Mouse (Mus musculus): ENCODE results near the gene Cd300ld3. TPM values are rescaled to one million over a fixed set of nuclear protein-coding genes. Genes with fewer than 3 reads are reported as not detected.
A peak's percentile ranks its signal among the peaks of the same experiment; 100 is the strongest.

Gene Cd300ld3
- polyA plus RNA-seq, 1 experiment from 2014 or later: not detected

GRCm38 (mm10) chr11:115071015-115071551 is 22.9 kb upstream of the Cd300ld3 start:
- Histone ChIP-seq H3K9ac (replicated peaks; ENCODE audit: low read length) (no peak overlapping the region), H3K4me3 (replicated peaks; ENCODE audit: low read depth, low read length) (no peak overlapping the region), H3K36me3 (ENCODE audit: control insufficient read depth, insufficient read depth, low read length) (no peaks in the 10 kb centered on the region), H3K4me1 (ENCODE audit: control insufficient read depth, insufficient read depth, low read length) (peaks cover 2% of the 10 kb centered on the region; the same call in 1 of the 2 replicates), H3K9me3 (ENCODE audit: control insufficient read depth, low read length) (no peaks in the 10 kb centered on the region), H3K27ac (replicated peaks; ENCODE audit: low read depth, low read length) (no peak overlapping the region), H3K27me3 (ENCODE audit: control insufficient read depth, insufficient read depth, low read length) (peaks cover 4% of the 10 kb centered on the region; the same call in 1 of the 2 replicates), H3K4me2 (ENCODE audit: low read length) (peak overlapping the region; percentile 35)
- DNase-seq: peak; percentile 43
- WGBS: 7% methylated on average over 9 of the region's 9 CpGs
- ATAC-seq (ENCODE audit: low FRiP score, low TSS enrichment): no peak

- DNase-seq (no peak), ATAC-seq (ENCODE audit: low FRiP score, low TSS enrichment) (no peak)
- H3K9me3 ChIP-seq (ENCODE audit: control insufficient read depth, low read length): no peaks in the 10 kb centered on the region
- H3K27ac ChIP-seq (replicated peaks; ENCODE audit: low read depth, low read length): no peak overlapping the region
- H3K4me2 ChIP-seq (ENCODE audit: low read length): no peak overlapping the region
- H3K9ac ChIP-seq (replicated peaks; ENCODE audit: low read length): no peak overlapping the region
- no peaks in the 10 kb centered on the region for H3K36me3 ChIP-seq (ENCODE audit: control insufficient read depth, insufficient read depth, low read length)
- H3K4me1 ChIP-seq (ENCODE audit: control insufficient read depth, insufficient read depth, low read length): peaks cover 2% of the 10 kb centered on the region; the same call in 1 of the 2 replicates
- no peak overlapping the region for H3K4me3 ChIP-seq (replicated peaks; ENCODE audit: low read depth, low read length)
- H3K27me3 ChIP-seq (ENCODE audit: control insufficient read depth, insufficient read depth, low read length): peaks cover 4% of the 10 kb centered on the region; the same call in 1 of the 2 replicates
- 74% methylated on average over 6 of the region's 6 CpGs for WGBS
These were observed 18.6 kb upstream of the Cd300ld3 start for GRCm38 (mm10) chr11:115066768-115067167.

- WGBS: 27% methylated on average over 5 of the region's 5 CpGs
These were observed 13.9 kb upstream of the Cd300ld3 start, which contains the start of gene Cd300e for GRCm38 (mm10) chr11:115062077-115062476. Cd300e (minus strand) TSS chr11:115062177.

GRCm38 (mm10) chr11:115059797-115060196 is 11.6 kb upstream of the Cd300ld3 start:
- Histone ChIP-seq H3K9me3 (ENCODE audit: control insufficient read depth, low read length) (no peaks in the 10 kb centered on the region), H3K4me3 (replicated peaks; ENCODE audit: low read depth, low read length) (no peak overlapping the region), H3K27ac (replicated peaks; ENCODE audit: low read depth, low read length) (no peak overlapping the region), H3K4me2 (ENCODE audit: low read length) (no peak overlapping the region), H3K9ac (replicated peaks; ENCODE audit: low read length) (no peak overlapping the region), H3K27me3 (ENCODE audit: control insufficient read depth, insufficient read depth, low read length) (no peaks in the 10 kb centered on the region), H3K36me3 (ENCODE audit: control insufficient read depth, insufficient read depth, low read length) (no peaks in the 10 kb centered on the region), H3K4me1 (ENCODE audit: control insufficient read depth, insufficient read depth, low read length) (no peaks in the 10 kb centered on the region)
- 91% methylated on average over 2 of the region's 2 CpGs for WGBS
- ATAC-seq (ENCODE audit: low FRiP score, low TSS enrichment): no peak
- DNase-seq: no peak

More at GRCm38 (mm10) chr11:115062077-115062476, 13.9 kb upstream of the Cd300ld3 start, which contains the start of gene Cd300e:
- Histone ChIP-seq H3K4me2 (ENCODE audit: low read length) (no peak within 1 kb of the TSS), H3K27ac (replicated peaks; ENCODE audit: low read depth, low read length) (no peak within 1 kb of the TSS), H3K9me3 (ENCODE audit: control insufficient read depth, low read length) (no peaks in the 10 kb centered on the region), H3K4me3 (replicated peaks; ENCODE audit: low read depth, low read length) (no peak within 1 kb of the TSS), H3K9ac (replicated peaks; ENCODE audit: low read length) (no peak within 1 kb of the TSS), H3K36me3 (ENCODE audit: control insufficient read depth, insufficient read depth, low read length) (no peaks in the 10 kb centered on the region), H3K27me3 (ENCODE audit: control insufficient read depth, insufficient read depth, low read length) (no peaks in the 10 kb centered on the region), H3K4me1 (ENCODE audit: control insufficient read depth, insufficient read depth, low read length) (no peaks in the 10 kb centered on the region)
- DNase-seq: no peak
- ATAC-seq (ENCODE audit: low FRiP score, low TSS enrichment): no peak

- Histone ChIP-seq H3K4me1 (ENCODE audit: control insufficient read depth, insufficient read depth, low read length) (no peaks in the 10 kb centered on the region), H3K9me3 (ENCODE audit: control insufficient read depth, low read length) (no peaks in the 10 kb centered on the region), H3K27me3 (ENCODE audit: control insufficient read depth, insufficient read depth, low read length) (no peaks in the 10 kb centered on the region), H3K36me3 (ENCODE audit: control insufficient read depth, insufficient read depth, low read length) (no peaks in the 10 kb centered on the region), H3K9ac (replicated peaks; ENCODE audit: low read length) (no peak overlapping the region), H3K4me2 (ENCODE audit: low read length) (no peak overlapping the region), H3K4me3 (replicated peaks; ENCODE audit: low read depth, low read length) (no peak overlapping the region), H3K27ac (replicated peaks; ENCODE audit: low read depth, low read length) (no peak overlapping the region)
- DNase-seq: no peak
- no peak for ATAC-seq (ENCODE audit: low FRiP score, low TSS enrichment)
- 80% methylated on average over 4 of the region's 4 CpGs for WGBS
These were observed 10.5 kb upstream of the Cd300ld3 start for GRCm38 (mm10) chr11:115058701-115059100.

DNA sequence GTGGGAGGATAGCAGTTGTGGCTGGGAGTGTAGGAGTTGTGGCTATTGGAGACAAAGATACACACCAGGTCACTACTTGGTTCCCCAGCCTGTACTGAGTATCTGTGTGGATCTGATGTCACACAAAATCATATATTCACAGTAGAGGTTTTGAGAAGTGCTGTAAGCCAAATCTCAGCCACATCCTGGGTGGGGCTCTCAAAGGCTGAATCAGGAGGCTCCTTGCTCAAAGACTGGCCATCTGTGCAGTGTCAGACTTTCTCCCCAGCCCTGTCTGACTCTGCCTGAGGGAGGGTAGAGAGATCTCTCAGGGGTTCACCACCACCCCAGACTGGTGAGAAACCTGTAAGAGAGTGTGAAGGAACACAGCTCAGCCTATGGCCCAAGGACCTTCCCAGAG is 6.3 kb upstream of the Cd300ld3 start:
- Histone ChIP-seq H3K36me3 (ENCODE audit: control insufficient read depth, insufficient read depth, low read length) (no peaks in the 10 kb centered on the region), H3K4me2 (ENCODE audit: low read length) (no peak overlapping the region), H3K27me3 (ENCODE audit: control insufficient read depth, insufficient read depth, low read length) (no peaks in the 10 kb centered on the region), H3K27ac (replicated peaks; ENCODE audit: low read depth, low read length) (no peak overlapping the region), H3K4me3 (replicated peaks; ENCODE audit: low read depth, low read length) (no peak overlapping the region), H3K4me1 (ENCODE audit: control insufficient read depth, insufficient read depth, low read length) (no peaks in the 10 kb centered on the region), H3K9me3 (ENCODE audit: control insufficient read depth, low read length) (no peaks in the 10 kb centered on the region), H3K9ac (replicated peaks; ENCODE audit: low read length) (no peak overlapping the region)
- DNase-seq (no peak), ATAC-seq (ENCODE audit: low FRiP score, low TSS enrichment) (no peak)

DNA sequence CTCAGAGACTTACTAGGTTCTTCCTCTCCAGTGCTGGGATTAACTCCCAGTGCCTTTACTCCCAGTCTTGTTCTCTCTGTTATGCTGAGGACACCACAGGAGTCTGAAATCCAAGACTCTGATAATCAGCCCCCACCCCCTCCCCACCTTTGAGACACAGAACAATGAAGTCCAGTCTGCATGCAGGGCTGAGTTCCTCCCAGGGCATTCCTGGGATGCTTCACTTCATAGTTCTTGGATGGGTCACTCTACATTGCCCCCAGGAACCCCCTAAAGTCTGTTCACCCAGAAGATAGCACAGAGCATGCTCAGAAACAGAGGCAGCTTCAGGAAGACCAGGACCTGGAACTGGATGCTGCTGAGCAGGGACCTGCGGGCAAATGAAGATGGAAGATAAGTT is 4.8 kb upstream of the Cd300ld3 start:
- ATAC-seq (ENCODE audit: low FRiP score, low TSS enrichment) (no peak), DNase-seq (no peak)
- Histone ChIP-seq H3K36me3 (ENCODE audit: control insufficient read depth, insufficient read depth, low read length) (no peaks in the 10 kb centered on the region), H3K27ac (replicated peaks; ENCODE audit: low read depth, low read length) (no peak overlapping the region), H3K4me2 (ENCODE audit: low read length) (no peak overlapping the region), H3K9ac (replicated peaks; ENCODE audit: low read length) (no peak overlapping the region), H3K4me1 (ENCODE audit: control insufficient read depth, insufficient read depth, low read length) (no peaks in the 10 kb centered on the region), H3K27me3 (ENCODE audit: control insufficient read depth, insufficient read depth, low read length) (no peaks in the 10 kb centered on the region), H3K9me3 (ENCODE audit: control insufficient read depth, low read length) (no peaks in the 10 kb centered on the region), H3K4me3 (replicated peaks; ENCODE audit: low read depth, low read length) (no peak overlapping the region)
- WGBS: 89% methylated on average over 1 of the region's 1 CpGs

- no peaks in the 10 kb centered on the region for H3K36me3 ChIP-seq (ENCODE audit: control insufficient read depth, insufficient read depth, low read length)
- H3K9me3 ChIP-seq (ENCODE audit: control insufficient read depth, low read length): no peaks in the 10 kb centered on the region
- H3K9ac ChIP-seq (replicated peaks; ENCODE audit: low read length): no peak overlapping the region
- DNase-seq: peak; percentile 51
- 3% methylated on average over 9 of the region's 9 CpGs for WGBS
- H3K4me3 ChIP-seq (replicated peaks; ENCODE audit: low read depth, low read length): no peak overlapping the region
- H3K4me2 ChIP-seq (ENCODE audit: low read length): no peak overlapping the region
- no peak for ATAC-seq (ENCODE audit: low FRiP score, low TSS enrichment)
- H3K27ac ChIP-seq (replicated peaks; ENCODE audit: low read depth, low read length): no peak overlapping the region
- H3K27me3 ChIP-seq (ENCODE audit: control insufficient read depth, insufficient read depth, low read length): no peaks in the 10 kb centered on the region
- H3K4me1 ChIP-seq (ENCODE audit: control insufficient read depth, insufficient read depth, low read length): no peaks in the 10 kb centered on the region
These were observed 4.0 kb upstream of the Cd300ld3 start for GRCm38 (mm10) chr11:115052206-115052605.

DNA sequence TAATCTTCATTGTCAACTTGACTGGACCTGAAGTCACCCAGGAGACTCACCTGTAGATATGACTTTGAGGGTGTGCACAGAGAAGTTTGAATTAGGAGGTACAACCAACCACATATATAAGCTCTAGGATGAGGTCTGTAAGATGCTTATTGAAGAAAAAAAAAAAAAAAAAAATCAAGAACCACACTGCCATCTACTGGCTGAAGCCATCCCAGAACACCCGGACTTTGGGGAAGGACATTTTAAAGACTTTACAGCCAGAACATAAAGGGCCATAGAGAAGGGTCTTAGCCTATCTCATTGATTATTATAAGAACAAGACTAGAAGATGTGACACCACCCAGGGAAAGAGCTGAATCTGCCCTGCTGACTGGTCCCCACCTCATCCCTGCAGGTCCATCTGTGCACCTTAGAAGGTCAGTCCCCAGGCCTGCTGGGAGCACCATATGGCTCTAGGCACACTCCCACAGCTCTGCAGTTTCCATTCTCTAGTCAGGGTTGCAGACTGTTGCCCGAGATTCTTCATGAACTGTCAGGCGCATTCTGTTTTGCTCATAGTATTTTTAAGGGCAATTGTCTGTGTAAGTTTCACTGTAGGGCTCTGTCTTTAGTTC is 1.2 kb upstream of the Cd300ld3 start:
- H3K4me3 ChIP-seq (replicated peaks; ENCODE audit: low read depth, low read length): no peak overlapping the region
- H3K4me2 ChIP-seq (ENCODE audit: low read length): no peak overlapping the region
- 54% methylated on average over 3 of the region's 3 CpGs for WGBS
- H3K27ac ChIP-seq (replicated peaks; ENCODE audit: low read depth, low read length): no peak overlapping the region
- H3K27me3 ChIP-seq (ENCODE audit: control insufficient read depth, insufficient read depth, low read length): no peaks in the 10 kb centered on the region
- H3K9me3 ChIP-seq (ENCODE audit: control insufficient read depth, low read length): no peaks in the 10 kb centered on the region
- ATAC-seq (ENCODE audit: low FRiP score, low TSS enrichment) (no peak), DNase-seq (peak; percentile 37)
- H3K36me3 ChIP-seq (ENCODE audit: control insufficient read depth, insufficient read depth, low read length): no peaks in the 10 kb centered on the region
- H3K4me1 ChIP-seq (ENCODE audit: control insufficient read depth, insufficient read depth, low read length): no peaks in the 10 kb centered on the region
- H3K9ac ChIP-seq (replicated peaks; ENCODE audit: low read length): no peak overlapping the region

All from midbrain, embryonic 14.5 days (tissue).